Mouse (Mus musculus) CH12.LX (cell line): ENCODE measurements around the gene Rfx7.

ENCODE experiments used
- CHD1 ChIP-seq: IDR thresholded peaks from 2 replicates; pipeline ENCODE4 v1.6.1; 2012; ENCODE audit warnings: low read depth, low read length, improper control_type of control experiment, inconsistent platforms
- CTCF ChIP-seq, 2 experiments: IDR thresholded peaks in 1 of 2; conservative IDR thresholded peaks in 1 of 2; 2 replicates each; pipeline ENCODE4 v1.5.1; 2011 to 2012; ENCODE audit warnings: low read depth in 2 of 2, low read length in 2 of 2, improper control_type of control experiment in 1 of 2, inconsistent platforms in 1 of 2, mild to moderate bottlenecking in 1 of 2, moderate library complexity in 1 of 2
- POLR2A ChIP-seq: IDR thresholded peaks from 2 replicates; pipeline ENCODE4 v1.6.1; 2011; ENCODE audit warnings: low read depth, mild to moderate bottlenecking, improper control_type of control experiment, low read length
- RCOR1 ChIP-seq: conservative IDR thresholded peaks from 2 replicates; pipeline ENCODE4 v1.6.1; 2012; ENCODE audit warnings: low read depth, mild to moderate bottlenecking, inconsistent platforms, low read length, improper control_type of control experiment
- SMC3 ChIP-seq: IDR thresholded peaks from 2 replicates; pipeline ENCODE4 v1.6.1; 2011; ENCODE audit warnings: low read depth, low read length, improper control_type of control experiment
- TBP ChIP-seq: conservative IDR thresholded peaks from 2 replicates; pipeline ENCODE4 v1.6.1; 2011; ENCODE audit warnings: low read depth, low read length, improper control_type of control experiment

DNA sequence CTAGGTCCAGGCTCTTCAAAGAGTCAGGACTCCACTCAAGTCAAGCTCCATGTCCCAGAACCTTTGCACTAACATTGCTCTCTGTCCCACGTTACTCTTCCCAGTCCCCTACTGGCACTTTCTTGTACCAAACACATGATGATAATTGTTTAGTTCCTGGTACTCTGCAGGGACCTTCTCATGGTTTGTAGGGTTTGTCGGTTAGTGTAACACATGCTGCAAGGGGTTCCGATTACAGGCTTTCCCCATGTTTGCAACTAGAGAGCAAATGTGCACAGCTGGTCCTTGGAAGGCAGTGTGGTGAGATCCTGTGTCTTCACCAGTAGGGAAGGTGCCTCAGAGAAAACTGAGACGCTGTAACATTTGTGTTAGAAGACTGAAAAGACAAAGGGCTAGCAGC lies 121.5 kb downstream of the Rfx7 start:
- TF ChIP-seq CTCF (conservative IDR thresholded peaks at IDR 0.05 in 1 of 2, IDR thresholded peaks at IDR 0.05 in 1 of 2; ENCODE audit: low read depth in 2 of 2, low read length in 2 of 2) = no peak
- no peak for TF ChIP-seq SMC3
- TF ChIP-seq RCOR1 = no peak
- TF ChIP-seq CHD1 = no peak
- no peak for TF ChIP-seq POLR2A
- TF ChIP-seq TBP = no peak
